Mouse (Mus musculus): ENCODE measurements around the gene Zfyve28. TPM values are rescaled to one million over a fixed set of nuclear protein-coding genes. Genes with fewer than 3 reads are reported as not detected.
A peak's percentile ranks its signal among the peaks of the same experiment; 100 is the strongest.

The Zfyve28 gene
- total RNA-seq, 2 experiments from 2014 or later = 0.42 to 0.59 TPM

DNA sequence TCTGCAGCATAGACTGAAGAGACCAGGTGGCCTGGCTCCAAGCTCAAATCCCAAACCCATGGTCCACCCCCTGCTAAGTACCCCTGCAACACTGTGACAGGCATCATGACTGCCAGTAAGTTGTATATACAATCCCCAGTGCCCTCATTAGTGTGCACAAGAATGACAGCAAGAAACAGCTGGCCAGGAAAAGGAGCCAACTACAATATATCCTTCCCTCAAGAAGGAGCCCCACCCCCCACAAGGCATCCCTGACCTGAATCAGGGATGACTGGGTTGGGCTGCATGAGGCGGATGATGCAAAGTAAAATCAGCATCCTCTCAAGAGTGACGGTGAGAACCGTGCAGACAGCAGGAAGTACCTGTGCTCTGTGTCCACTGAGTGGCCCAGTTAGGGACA, 38.2 kb downstream of the Zfyve28 start:
- no peak for DNase-seq

- no peak for DNase-seq
Observed at GRCm38 (mm10) chr5:34249132-34249531, 39.1 kb downstream of the Zfyve28 start.

GRCm38 (mm10) chr5:34246443-34246842, 41.8 kb downstream of the Zfyve28 start:
- no peak for DNase-seq

DNA sequence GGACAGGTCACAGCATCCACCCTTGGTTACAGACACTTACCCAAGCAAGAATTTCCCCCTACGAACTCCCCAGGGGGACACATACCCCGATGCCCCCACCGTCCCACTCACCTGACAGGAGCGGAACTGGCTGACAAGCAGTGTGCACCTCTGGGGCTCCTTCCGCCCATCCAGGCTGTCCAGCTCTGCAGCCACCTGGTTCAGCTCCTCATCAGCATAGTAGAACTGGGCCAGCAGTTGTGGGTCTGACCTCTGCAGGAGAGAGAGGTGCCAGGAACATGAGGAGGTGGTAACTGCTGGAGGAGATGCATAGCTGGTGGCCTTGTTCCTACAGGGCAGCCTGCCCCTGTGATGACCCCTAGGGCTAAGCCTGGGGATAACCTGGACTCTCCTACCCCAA, 45.2 kb downstream of the Zfyve28 start:
- DNase-seq = no peak

DNA sequence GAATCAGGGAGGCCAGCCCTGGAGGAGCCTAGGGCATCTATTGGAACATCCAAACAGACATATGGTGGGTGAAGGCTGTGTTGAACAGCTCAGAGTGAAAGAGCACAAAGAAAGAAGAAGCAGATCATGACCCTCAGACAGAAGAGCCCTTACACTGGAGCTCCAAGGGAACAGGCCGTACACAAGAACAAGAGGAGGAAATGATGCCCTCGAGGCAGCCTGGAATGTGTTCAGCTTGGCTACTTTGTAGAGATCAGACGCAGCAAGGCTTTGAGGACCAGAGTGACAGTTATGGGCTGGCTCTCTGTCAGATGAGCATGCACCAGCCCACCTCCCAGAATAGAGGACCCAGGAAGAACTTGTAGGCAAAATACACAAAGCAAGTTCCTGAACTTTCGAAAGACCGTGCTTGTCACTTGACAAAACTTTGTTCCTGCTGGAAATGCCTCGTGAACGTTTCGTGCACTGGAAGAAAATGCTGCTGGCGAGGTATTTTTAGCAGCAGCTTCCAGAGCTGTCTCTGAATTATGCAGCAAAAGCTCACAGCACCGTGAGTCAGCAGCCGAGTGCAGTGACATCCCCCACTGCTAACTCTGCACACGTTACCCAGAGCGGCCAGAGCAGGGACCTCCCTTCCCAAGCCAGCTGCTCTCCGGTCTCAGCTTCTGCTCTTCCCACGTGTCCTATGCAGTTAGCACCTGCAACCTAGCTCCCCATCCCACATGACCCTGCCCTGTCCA, 45.9 kb downstream of the Zfyve28 start:
- DNase-seq = peak; percentile 63 to 85

DNA sequence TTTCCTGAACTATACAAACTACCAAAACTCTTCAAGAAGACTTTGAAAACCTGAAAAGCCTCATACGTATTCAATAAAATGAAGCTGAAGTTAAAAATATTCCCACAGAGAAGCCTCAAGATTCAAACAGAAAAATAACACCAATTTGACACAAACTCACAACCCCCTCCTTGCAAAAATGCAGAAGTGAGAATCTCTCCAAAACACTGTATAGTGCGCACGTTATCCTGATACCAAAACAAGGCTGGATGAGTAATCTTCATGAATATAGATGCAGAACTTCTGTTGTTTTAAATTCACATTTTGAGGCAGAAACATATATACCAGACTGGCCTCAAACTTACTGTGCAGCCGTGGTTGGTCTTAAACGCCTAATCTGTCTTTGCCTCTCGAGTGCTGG, 49.8 kb downstream of the Zfyve28 start:
- DNase-seq = no peak

DNA sequence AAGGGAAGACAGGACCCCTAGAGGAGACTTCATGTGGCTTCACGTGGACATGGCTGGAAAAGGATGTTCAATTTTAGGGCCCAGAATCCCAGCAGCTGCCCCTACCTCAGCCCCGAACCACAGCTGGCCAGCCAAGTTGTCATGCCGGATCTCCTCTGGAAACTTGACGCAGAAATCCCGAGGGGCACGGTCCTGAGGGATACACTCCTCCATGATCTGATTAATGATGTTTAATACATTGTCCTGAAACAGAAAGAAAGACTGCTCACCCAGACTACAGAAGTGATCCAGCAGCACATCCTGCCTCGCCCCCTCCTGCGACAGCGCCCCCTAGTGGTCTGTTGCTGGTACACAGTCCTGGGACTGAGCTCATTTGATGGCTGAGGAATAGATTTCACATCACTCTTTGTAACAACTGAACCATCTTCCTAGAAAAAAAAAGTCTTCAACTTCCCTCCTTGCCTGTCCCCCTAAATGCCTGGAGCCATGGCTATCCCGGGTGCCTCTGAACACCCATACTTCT, 52.3 kb downstream of the Zfyve28 start:
- DNase-seq = peak; percentile 31 to 65

- no peak for DNase-seq
Observed at GRCm38 (mm10) chr5:34235056-34235455, 53.2 kb downstream of the Zfyve28 start.

DNA sequence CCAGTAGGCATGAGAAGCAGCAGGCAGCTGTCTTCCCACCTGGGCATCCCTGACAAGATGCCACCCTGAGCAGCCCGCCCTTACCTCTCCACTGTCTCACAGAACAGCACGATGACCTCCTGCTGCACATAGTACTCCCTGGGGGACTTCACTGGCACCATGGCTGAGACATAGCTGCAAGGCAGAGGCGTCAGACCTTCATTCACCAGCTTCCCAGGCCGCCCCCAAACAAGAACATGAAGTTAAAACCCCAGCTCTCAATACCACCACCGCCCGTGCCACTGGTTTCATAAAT, 55.1 kb downstream of the Zfyve28 start:
- no peak for DNase-seq

GRCm38 (mm10) chr5:34232481-34233220, 55.6 kb downstream of the Zfyve28 start:
- no peak for DNase-seq

GRCm38 (mm10) chr5:34231901-34232300, 56.3 kb downstream of the Zfyve28 start:
- DNase-seq = peak in 1 of 2 experiments; percentile 33

- no peak for DNase-seq
Observed at GRCm38 (mm10) chr5:34230599-34231485, 57.4 kb downstream of the Zfyve28 start.

DNA sequence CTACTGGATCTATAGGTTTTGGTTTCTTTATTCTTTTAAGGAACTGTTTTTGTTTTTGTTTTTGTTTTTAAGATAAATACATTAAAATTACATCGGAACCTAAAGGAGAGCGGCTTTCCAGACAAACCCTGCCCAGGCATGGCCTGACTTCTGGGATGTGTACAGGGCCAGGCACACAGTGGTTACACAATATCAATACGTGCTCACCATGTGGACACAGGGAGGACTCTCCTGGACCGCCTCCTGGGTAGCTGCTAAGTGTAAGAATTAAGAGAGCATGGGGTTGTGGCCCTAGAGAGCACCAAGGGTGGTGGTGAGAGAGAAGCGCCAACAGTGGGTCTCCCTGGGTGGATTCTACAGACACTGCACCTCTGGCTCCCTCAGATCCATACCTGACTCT, 58.7 kb downstream of the Zfyve28 start:
- no peak for DNase-seq

- DNase-seq = peak; percentile 35 to 41
Observed at GRCm38 (mm10) chr5:34225516-34225915, 62.7 kb downstream of the Zfyve28 start.

GRCm38 (mm10) chr5:34224515-34224914, 63.7 kb downstream of the Zfyve28 start:
- DNase-seq = no peak

DNA sequence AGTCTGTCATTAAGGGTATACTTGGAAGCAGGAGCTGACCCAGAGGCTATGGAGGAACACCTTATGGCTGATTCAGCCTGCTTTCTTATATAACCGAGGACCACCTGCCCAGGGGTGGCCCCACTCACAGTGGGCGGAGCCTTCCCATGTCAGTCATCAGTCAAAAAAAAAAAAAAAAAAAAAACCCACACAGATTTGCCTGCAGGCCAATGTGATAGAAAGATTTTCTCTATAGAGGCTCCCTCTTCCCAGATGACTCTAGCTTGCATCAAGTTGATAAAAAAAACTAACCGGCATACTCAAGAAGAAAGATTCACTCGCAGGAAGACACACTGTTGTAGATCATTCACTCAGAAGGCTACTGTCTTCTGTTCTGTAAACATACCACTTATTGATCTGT, 68.2 kb downstream of the Zfyve28 start:
- DNase-seq = no peak

DNA sequence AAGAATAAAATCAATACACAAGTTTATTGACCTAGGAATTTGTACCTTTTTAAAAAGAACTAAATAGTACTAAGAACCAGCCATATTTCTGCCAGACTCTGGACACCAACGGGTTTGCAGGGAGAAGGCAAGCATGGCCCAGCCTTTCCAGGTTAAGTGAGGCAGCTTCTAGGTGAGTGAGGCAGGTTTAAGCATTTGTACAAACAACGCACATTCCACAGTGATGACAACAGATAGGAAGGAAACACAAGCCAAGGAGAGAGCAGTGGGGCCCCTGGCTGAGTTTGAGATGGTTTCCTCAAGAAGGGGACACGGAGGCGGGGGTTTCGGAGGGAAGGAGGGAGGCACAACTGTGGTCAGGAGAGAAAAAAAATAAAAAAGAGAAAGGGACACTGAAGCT, 69.6 kb downstream of the Zfyve28 start:
- no peak for DNase-seq

GRCm38 (mm10) chr5:34217756-34218155, 70.5 kb downstream of the Zfyve28 start:
- peak in 1 of 2 experiments; percentile 30 for DNase-seq

DNA sequence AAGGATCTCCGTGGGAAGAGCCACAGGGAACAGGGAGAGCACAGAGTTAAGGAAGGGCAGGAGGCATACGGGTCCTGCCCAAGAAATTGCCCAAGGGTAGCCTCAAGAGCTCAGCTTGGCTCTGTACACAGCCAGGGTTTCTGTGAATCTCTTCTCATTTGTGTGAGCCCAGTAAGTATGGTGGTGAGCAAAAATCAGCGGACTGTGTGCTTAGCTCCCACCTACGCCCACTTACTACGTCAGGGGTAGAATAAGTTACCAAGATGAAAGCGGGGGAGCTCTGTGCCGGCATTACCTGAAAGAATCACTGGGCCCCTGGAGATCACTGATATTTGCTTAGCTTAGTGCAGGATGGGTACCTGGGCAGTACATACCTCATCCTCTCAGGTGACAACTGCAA, 72.2 kb downstream of the Zfyve28 start:
- no peak for DNase-seq

DNA sequence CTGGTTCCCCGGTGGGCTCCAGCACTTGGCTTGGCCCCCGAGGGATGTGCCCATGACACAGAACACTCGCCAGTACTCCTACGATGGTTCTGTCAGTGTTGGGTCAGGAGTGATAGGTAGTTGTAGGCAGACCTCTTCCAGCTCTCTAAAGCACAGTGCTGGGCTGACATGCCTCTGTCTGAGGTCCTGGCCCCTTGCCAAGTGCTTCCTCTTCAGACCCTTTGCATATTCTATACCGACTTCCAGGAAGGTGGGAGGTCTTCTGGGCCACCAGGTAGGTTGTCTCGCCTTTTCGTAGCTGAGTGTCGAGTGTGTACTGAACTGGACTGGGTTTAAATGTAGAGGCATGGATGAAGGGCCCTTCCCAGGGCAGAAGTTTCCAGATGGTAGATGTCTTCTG, 74.6 kb downstream of the Zfyve28 start:
- DNase-seq = no peak

- peak; percentile 81 to 87 for DNase-seq
Observed at GRCm38 (mm10) chr5:34210279-34210678, 78.0 kb downstream of the Zfyve28 start.

- no peak for DNase-seq
Observed at GRCm38 (mm10) chr5:34207503-34207902, 80.7 kb downstream of the Zfyve28 start.

GRCm38 (mm10) chr5:34205788-34206187, 82.5 kb downstream of the Zfyve28 start:
- no peak for DNase-seq

Measured in heart, adult 18-20 months (tissue).